Mouse (Mus musculus): ENCODE measurements around the gene Rabgef1. TPM values are rescaled to one million over a fixed set of nuclear protein-coding genes. Genes with fewer than 3 reads are reported as not detected.

Gene Rabgef1
- polyA plus RNA-seq, 1 experiment from 2014 or later = 23.9 TPM

- no peak overlapping the region for H3K9ac ChIP-seq
- H3K4me3 ChIP-seq (ENCODE audit: low read depth, low read length) = no peak overlapping the region
- no peaks in the 10 kb centered on the region for H3K9me3 ChIP-seq (ENCODE audit: low read depth, low read length)
- no peak overlapping the region for H3K4me2 ChIP-seq
- no peak for TF ChIP-seq CTCF (IDR thresholded peaks at IDR 0.05; ENCODE audit: low read depth)
- peaks cover 51% of the 10 kb centered on the region for H3K36me3 ChIP-seq (ENCODE audit: insufficient read depth)
- DNase-seq (peak; percentile 7), ATAC-seq (ENCODE audit: insufficient read depth) (no peak)
- no peaks in the 10 kb centered on the region for H3K4me1 ChIP-seq (ENCODE audit: insufficient read depth)
- H3K27ac ChIP-seq (ENCODE audit: low read depth) = no peak overlapping the region
- H3K27me3 ChIP-seq (ENCODE audit: insufficient read depth, low read length) = no peaks in the 10 kb centered on the region
- WGBS = 75% methylated on average over 4 of the region's 4 CpGs
These were observed 35.7 kb downstream of the Rabgef1 start for GRCm38 (mm10) chr5:130207299-130207698.

- peaks cover 58% of the 10 kb centered on the region for H3K36me3 ChIP-seq (ENCODE audit: insufficient read depth)
- no peak overlapping the region for H3K9ac ChIP-seq
- ATAC-seq (ENCODE audit: insufficient read depth) (no peak), DNase-seq (no peak)
- no peaks in the 10 kb centered on the region for H3K27me3 ChIP-seq (ENCODE audit: insufficient read depth, low read length)
- 77% methylated on average over 11 of the region's 11 CpGs for WGBS
- no peak overlapping the region for H3K4me3 ChIP-seq (ENCODE audit: low read depth, low read length)
- no peak overlapping the region for H3K4me2 ChIP-seq
- no peaks in the 10 kb centered on the region for H3K4me1 ChIP-seq (ENCODE audit: insufficient read depth)
- no peak for TF ChIP-seq CTCF (IDR thresholded peaks at IDR 0.05; ENCODE audit: low read depth)
- H3K9me3 ChIP-seq (ENCODE audit: low read depth, low read length) = no peaks in the 10 kb centered on the region
- H3K27ac ChIP-seq (ENCODE audit: low read depth) = no peak overlapping the region
These were observed 41.4 kb downstream of the Rabgef1 start for GRCm38 (mm10) chr5:130212956-130213355.

GRCm38 (mm10) chr5:130216781-130217180 lies 45.2 kb downstream of the Rabgef1 start, which contains the start of gene Tmem248:
Tmem248 (plus strand) TSS chr5:130217081.
- no peak for TF ChIP-seq CTCF (IDR thresholded peaks at IDR 0.05; ENCODE audit: low read depth)
- Histone ChIP-seq H3K27me3 (ENCODE audit: insufficient read depth, low read length) (no peaks in the 10 kb centered on the region), H3K9ac (no peak within 1 kb of the TSS), H3K36me3 (ENCODE audit: insufficient read depth) (peaks cover 27% of the 10 kb centered on the region), H3K4me1 (ENCODE audit: insufficient read depth) (no peaks in the 10 kb centered on the region), H3K27ac (ENCODE audit: low read depth) (no peak within 1 kb of the TSS), H3K4me2 (no peak within 1 kb of the TSS), H3K9me3 (ENCODE audit: low read depth, low read length) (no peaks in the 10 kb centered on the region), H3K4me3 (ENCODE audit: low read depth, low read length) (no peak within 1 kb of the TSS)
- WGBS = 79% methylated on average over 7 of the region's 7 CpGs
- no peak for ATAC-seq (ENCODE audit: insufficient read depth)
- no peak for DNase-seq

GRCm38 (mm10) chr5:130217406-130217805 lies 45.8 kb downstream of the Rabgef1 start:
- 89% methylated on average over 4 of the region's 4 CpGs for WGBS
- no peak for TF ChIP-seq CTCF (IDR thresholded peaks at IDR 0.05; ENCODE audit: low read depth)
- Histone ChIP-seq H3K4me1 (ENCODE audit: insufficient read depth) (no peaks in the 10 kb centered on the region), H3K9ac (no peak overlapping the region), H3K4me2 (no peak overlapping the region), H3K9me3 (ENCODE audit: low read depth, low read length) (no peaks in the 10 kb centered on the region), H3K27ac (ENCODE audit: low read depth) (no peak overlapping the region), H3K27me3 (ENCODE audit: insufficient read depth, low read length) (no peaks in the 10 kb centered on the region), H3K36me3 (ENCODE audit: insufficient read depth) (peaks cover 21% of the 10 kb centered on the region), H3K4me3 (ENCODE audit: low read depth, low read length) (no peak overlapping the region)
- no peak for DNase-seq
- no peak for ATAC-seq (ENCODE audit: insufficient read depth)

- DNase-seq = no peak
- no peak for TF ChIP-seq CTCF (IDR thresholded peaks at IDR 0.05; ENCODE audit: low read depth)
- no peak overlapping the region for H3K9ac ChIP-seq
- 83% methylated on average over 5 of the region's 5 CpGs for WGBS
- no peak overlapping the region for H3K4me3 ChIP-seq (ENCODE audit: low read depth, low read length)
- no peaks in the 10 kb centered on the region for H3K9me3 ChIP-seq (ENCODE audit: low read depth, low read length)
- peaks cover 4% of the 10 kb centered on the region; the same call in 1 of the 2 replicates for H3K4me1 ChIP-seq (ENCODE audit: insufficient read depth)
- no peaks in the 10 kb centered on the region for H3K27me3 ChIP-seq (ENCODE audit: insufficient read depth, low read length)
- no peak for ATAC-seq (ENCODE audit: insufficient read depth)
- H3K36me3 ChIP-seq (ENCODE audit: insufficient read depth) = peaks cover 12% of the 10 kb centered on the region
- no peak overlapping the region for H3K4me2 ChIP-seq
- no peak overlapping the region for H3K27ac ChIP-seq (ENCODE audit: low read depth)
These were observed 46.7 kb downstream of the Rabgef1 start for GRCm38 (mm10) chr5:130218336-130218735.

GRCm38 (mm10) chr5:130221316-130221715 lies 49.7 kb downstream of the Rabgef1 start:
- DNase-seq (no peak), ATAC-seq (ENCODE audit: insufficient read depth) (no peak)
- H3K9ac ChIP-seq = peak overlapping the region; percentile 97; the same call in 1 of the 2 replicates
- no peak for TF ChIP-seq CTCF (IDR thresholded peaks at IDR 0.05; ENCODE audit: low read depth)
- 48% methylated on average over 2 of the region's 2 CpGs for WGBS
- no peak overlapping the region for H3K27ac ChIP-seq (ENCODE audit: low read depth)
- no peaks in the 10 kb centered on the region for H3K9me3 ChIP-seq (ENCODE audit: low read depth, low read length)
- H3K4me1 ChIP-seq (ENCODE audit: insufficient read depth) = peaks cover 10% of the 10 kb centered on the region; the same call in 1 of the 2 replicates
- 0 out of 2 replicates have a peak, but pooled peaks cover 2% of the 10 kb centered on the region for H3K36me3 ChIP-seq (ENCODE audit: insufficient read depth)
- no peaks in the 10 kb centered on the region for H3K27me3 ChIP-seq (ENCODE audit: insufficient read depth, low read length)
- peak overlapping the region; percentile 75 for H3K4me2 ChIP-seq
- peak overlapping the region; percentile 100 for H3K4me3 ChIP-seq (ENCODE audit: low read depth, low read length)

GRCm38 (mm10) chr5:130221760-130222145 lies 50.2 kb downstream of the Rabgef1 start:
- Histone ChIP-seq H3K4me2 (peak overlapping the region; percentile 75), H3K9ac (peak overlapping the region; percentile 97), H3K4me3 (ENCODE audit: low read depth, low read length) (peak overlapping the region; percentile 100), H3K27ac (ENCODE audit: low read depth) (peak overlapping the region; percentile 79), H3K27me3 (ENCODE audit: insufficient read depth, low read length) (no peaks in the 10 kb centered on the region), H3K4me1 (ENCODE audit: insufficient read depth) (peaks cover 10% of the 10 kb centered on the region; the same call in 1 of the 2 replicates), H3K36me3 (ENCODE audit: insufficient read depth) (0 out of 2 replicates have a peak, but pooled peaks cover 3% of the 10 kb centered on the region), H3K9me3 (ENCODE audit: low read depth, low read length) (no peaks in the 10 kb centered on the region)
- peak; percentile 50 for ATAC-seq (ENCODE audit: insufficient read depth)
- WGBS = under 1% methylated on average over 10 of the region's 10 CpGs
- no peak for TF ChIP-seq CTCF (IDR thresholded peaks at IDR 0.05; ENCODE audit: low read depth)
- DNase-seq = no peak

Measured in lung, embryonic 14.5 days (tissue).